Comparison of ENCODE assay signal across 33 mouse cellular contexts in genomic region chr1:181550826-181551225, GRCm38 (mm10). TPM values are rescaled to one million over a fixed set of nuclear protein-coding genes. Genes with fewer than 3 reads are reported as not detected.
DNase-seq lines count a peak whose midpoint lies in the region; ATAC-seq and TF ChIP-seq lines count a peak whose summit lies in the region.
"Had no signal": no experiment of that assay in that cellular context is flagged by ENCODE, and none has a peak within 500 bp of the region (broad histone marks: within the 10 kb centered on the region; RNA-seq: fewer than 3 reads in every experiment).

No protein-coding gene starts in this region.

- peak; percentile 38 for ATAC-seq in megakaryocyte progenitor cell, adult 5-6 weeks (replicated peaks; ENCODE audit: poor library complexity)
- ATAC-seq in hindbrain, embryonic 16.5 days = no peak
- ATAC-seq: CD4-positive, CD25-positive, alpha-beta regulatory T cell, adult 4 months; forebrain, embryonic 14.5 days; forebrain, postnatal 0 days; hindbrain, postnatal 0 days; inflammation-experienced regulatory T-cells, adult 6 months; intestine, embryonic 16.5 days had no signal

- no peak overlapping the region for H3ac ChIP-seq in C2C12 (ENCODE audit: control insufficient read depth, insufficient read length, low read depth)

- intact Hi-C loops in heart, postnatal 25 days (cut with DNase I) = no loop called here

- 68% methylated on average over 5 of the region's 5 CpGs for WGBS in hindbrain, embryonic 16.5 days

- no peak for TF ChIP-seq CTCF in C2C12 (IDR thresholded peaks at IDR 0.05; ENCODE audit: control insufficient read depth, insufficient read depth, insufficient read length)

- H3K4me3 ChIP-seq in C2C12 (ENCODE audit: insufficient read depth, poor library complexity, severe bottlenecking) = no peak overlapping the region
- H3K4me3 ChIP-seq in hindbrain, embryonic 16.5 days (ENCODE audit: low read length) = no peak overlapping the region
- H3K4me3 ChIP-seq: embryonic facial prominence, embryonic 12.5 days; embryonic facial prominence, embryonic 15.5 days; gastrocnemius, adult 2 months; heart, adult 2 months; heart, embryonic 10.5 days; heart, embryonic 13.5 days; hindbrain, embryonic 13.5 days had no signal

- H3K79me2 ChIP-seq in C2C12 (ENCODE audit: control insufficient read depth, insufficient read depth) = no peaks in the 10 kb centered on the region

- H3K27me3 ChIP-seq in C2C12 (ENCODE audit: control insufficient read depth, insufficient read depth, insufficient read length) = no peaks in the 10 kb centered on the region
- no peaks in the 10 kb centered on the region for H3K27me3 ChIP-seq in hindbrain, embryonic 16.5 days (replicated peaks; ENCODE audit: control insufficient read depth, insufficient read depth, low read length)
- H3K27me3 ChIP-seq: embryonic facial prominence, embryonic 12.5 days; embryonic facial prominence, embryonic 15.5 days; hindbrain, embryonic 13.5 days had no signal

- no peak overlapping the region for H3K4me2 ChIP-seq in hindbrain, embryonic 16.5 days (ENCODE audit: low read length)
- H3K4me2 ChIP-seq: embryonic facial prominence, embryonic 12.5 days; embryonic facial prominence, embryonic 15.5 days; heart, embryonic 13.5 days; hindbrain, embryonic 13.5 days had no signal

- no peaks in the 10 kb centered on the region for H3K9me3 ChIP-seq in hindbrain, embryonic 16.5 days (ENCODE audit: control insufficient read depth, low read length)
- H3K9me3 ChIP-seq: embryonic facial prominence, embryonic 12.5 days; embryonic facial prominence, embryonic 15.5 days; heart, embryonic 10.5 days; heart, embryonic 13.5 days; hindbrain, embryonic 13.5 days had no signal

- no peak overlapping the region for H3K9ac ChIP-seq in hindbrain, embryonic 16.5 days (ENCODE audit: low read depth, low read length)
- H3K9ac ChIP-seq: embryonic facial prominence, embryonic 12.5 days; embryonic facial prominence, embryonic 15.5 days; forebrain, postnatal 0 days; heart, embryonic 13.5 days; hindbrain, embryonic 13.5 days had no signal

- H3K36me3 ChIP-seq in C2C12 (ENCODE audit: control insufficient read depth, insufficient read depth) = no peaks in the 10 kb centered on the region
- H3K36me3 ChIP-seq in hindbrain, embryonic 16.5 days (ENCODE audit: control insufficient read depth, insufficient read depth, low read length) = no peaks in the 10 kb centered on the region
- H3K36me3 ChIP-seq: embryonic facial prominence, embryonic 12.5 days; embryonic facial prominence, embryonic 15.5 days; heart, embryonic 10.5 days; heart, embryonic 13.5 days; hindbrain, embryonic 13.5 days had no signal

- DNase-seq in heart, adult 11 months = peak; percentile 36
- DNase-seq in heart, postnatal 25 days (ENCODE audit: low spot score) = no peak
- DNase-seq in cerebellum, adult 18-20 months = no peak
- DNase-seq in kidney, postnatal 14 days = no peak
- DNase-seq: adrenal gland, postnatal 10 days; B cell, adult 2 months; cerebellum, adult 11-12 months; cerebellum, adult 9-10 months; cerebellum, postnatal 14 days; forebrain, postnatal 0 days; gastrocnemius, adult 2 months; gastrocnemius, postnatal 14 days; heart, adult 2 months; heart, postnatal 14 days; kidney, adult 18-20 months had no signal

- H3K4me1 ChIP-seq in hindbrain, embryonic 16.5 days (ENCODE audit: control insufficient read depth, insufficient read depth, low read depth, low read length) = peaks cover 9% of the 10 kb centered on the region

- H3K27ac ChIP-seq in hindbrain, embryonic 16.5 days (ENCODE audit: low read depth, low read length) = no peak overlapping the region
- H3K27ac ChIP-seq: embryonic facial prominence, embryonic 12.5 days; embryonic facial prominence, embryonic 15.5 days; gastrocnemius, adult 2 months; heart, adult 2 months; heart, embryonic 10.5 days; heart, embryonic 13.5 days; hindbrain, embryonic 13.5 days; hindbrain, postnatal 0 days had no signal

- no peaks in the 10 kb centered on the region for H3K79me3 ChIP-seq in C2C12 (ENCODE audit: low read depth)

TF ChIP-seq in C2C12, 6 proteins besides CTCF, POLR2A, EP300 and RAD21:
- no peak for TF ChIP-seq MAX (IDR thresholded peaks at IDR 0.05)
- TF ChIP-seq MYOD1 (IDR thresholded peaks at IDR 0.05; ENCODE audit: control insufficient read depth, insufficient read length, low read depth) = peak; percentile 74

RNA-seq across cellular contexts. Expression of gene Dnah14, which starts 25.5 kb away (rescaled TPM):
- total RNA-seq in heart, postnatal 25 days (2021) = not detected
- polyA plus RNA-seq in C2C12 (2012; fragmentation: generic; extraction: Trizol) = 0.50 TPM
- total RNA-seq in megakaryocyte progenitor cell, adult 5-6 weeks (2015) = not detected in 2 replicates
- total RNA-seq in megakaryocyte progenitor cell, adult 5-6 weeks (2017) = 1.7 and 2.5 TPM in 2 replicates
- polyA plus RNA-seq in hindbrain, embryonic 16.5 days (2015; fragmentation: Nextera tagmentation; extraction: Ambion mirVana) = 0.37 and 0.50 TPM in 2 replicates
- total RNA-seq: gastrocnemius, adult 2 months; heart, adult 2 months had no signal
- polyA plus RNA-seq: heart, adult 2 months had no signal

RNA-seq across cellular contexts. Expression of gene Ccdc121, which starts 39.6 kb away (rescaled TPM):
- not detected for total RNA-seq in heart, postnatal 25 days (2021)
- not detected for polyA plus RNA-seq in C2C12 (2012; fragmentation: generic; extraction: Trizol)
- total RNA-seq in megakaryocyte progenitor cell, adult 5-6 weeks (2015) = not detected in 2 replicates
- not detected in 2 replicates for total RNA-seq in megakaryocyte progenitor cell, adult 5-6 weeks (2017)
- polyA plus RNA-seq in hindbrain, embryonic 16.5 days (2015; fragmentation: Nextera tagmentation; extraction: Ambion mirVana) = 0.11 and 0.19 TPM in 2 replicates
- total RNA-seq: adrenal gland, postnatal 10 days; common myeloid progenitor, adult 5-6 weeks; gastrocnemius, adult 2 months; gastrocnemius, postnatal 14 days; gastrocnemius, postnatal 4 days; heart, adult 2 months; heart, postnatal 14 days; hematopoietic stem cell, adult 5-6 weeks; MEL had no signal
- polyA plus RNA-seq: CD4-positive, CD25-positive, alpha-beta regulatory T cell, adult 4 months; forebrain, embryonic 11.5 days; heart, embryonic 10.5 days; hindbrain, embryonic 13.5 days; inflammation-experienced regulatory T-cells, adult 6 months; intestine, embryonic 16.5 days had no signal
